Mouse (Mus musculus): ENCODE measurements around the gene Ift74. TPM values are rescaled to one million over a fixed set of nuclear protein-coding genes. Genes with fewer than 3 reads are reported as not detected.

The Ift74 gene
- polyA plus RNA-seq (2014; fragmentation: Illumina TruSeq; extraction: RNeasy Lipid Tissue Mini Kit (QIAGEN cat#74804); ENCODE audit: low read depth, low replicate concordance), result 647 TPM

GRCm38 (mm10) chr4:94613972-94614626 lies at the start of gene Ift74:
Gene Ift74, plus strand, starts transcription at chr4:94614491.

DNA sequence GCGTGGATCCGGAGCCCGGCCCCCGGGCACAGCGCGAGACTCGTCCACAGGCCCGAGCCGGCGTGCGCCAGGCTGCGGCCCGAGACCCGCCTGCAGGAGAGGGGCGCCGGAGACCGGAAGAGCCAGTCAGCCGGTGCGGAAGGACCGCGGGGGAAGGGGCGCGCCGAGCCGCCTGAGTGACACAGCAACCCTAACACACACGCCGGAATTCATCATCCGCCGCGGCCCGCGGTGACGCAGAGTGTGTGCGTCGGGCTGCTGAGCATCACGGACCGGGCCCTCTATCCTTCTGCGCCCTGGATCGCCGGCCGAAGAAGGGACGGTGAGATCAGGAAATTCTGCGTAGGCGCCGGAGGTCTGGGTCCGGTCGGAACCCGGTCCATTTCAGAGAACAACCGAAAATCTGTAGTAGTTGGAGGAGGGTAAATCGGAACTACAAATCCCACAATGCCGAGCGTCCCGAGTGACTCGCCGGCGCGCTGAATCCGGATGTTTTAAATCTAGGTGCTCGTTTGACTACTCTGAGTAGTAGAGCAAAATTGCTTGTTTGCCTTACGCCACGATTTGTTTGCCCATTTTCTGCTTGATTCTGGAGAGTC lies 11.2 kb upstream of the Ift74 start, which contains the start of gene Plaa:
TSS of gene Plaa (minus strand) at position 214 of the 599 bp plus-strand sequence.

GRCm38 (mm10) chr4:94649920-94650319 lies 35.6 kb downstream of the Ift74 start, which contains the start of gene Lrrc19:
Gene Lrrc19, minus strand, starts transcription at chr4:94650144.

DNA sequence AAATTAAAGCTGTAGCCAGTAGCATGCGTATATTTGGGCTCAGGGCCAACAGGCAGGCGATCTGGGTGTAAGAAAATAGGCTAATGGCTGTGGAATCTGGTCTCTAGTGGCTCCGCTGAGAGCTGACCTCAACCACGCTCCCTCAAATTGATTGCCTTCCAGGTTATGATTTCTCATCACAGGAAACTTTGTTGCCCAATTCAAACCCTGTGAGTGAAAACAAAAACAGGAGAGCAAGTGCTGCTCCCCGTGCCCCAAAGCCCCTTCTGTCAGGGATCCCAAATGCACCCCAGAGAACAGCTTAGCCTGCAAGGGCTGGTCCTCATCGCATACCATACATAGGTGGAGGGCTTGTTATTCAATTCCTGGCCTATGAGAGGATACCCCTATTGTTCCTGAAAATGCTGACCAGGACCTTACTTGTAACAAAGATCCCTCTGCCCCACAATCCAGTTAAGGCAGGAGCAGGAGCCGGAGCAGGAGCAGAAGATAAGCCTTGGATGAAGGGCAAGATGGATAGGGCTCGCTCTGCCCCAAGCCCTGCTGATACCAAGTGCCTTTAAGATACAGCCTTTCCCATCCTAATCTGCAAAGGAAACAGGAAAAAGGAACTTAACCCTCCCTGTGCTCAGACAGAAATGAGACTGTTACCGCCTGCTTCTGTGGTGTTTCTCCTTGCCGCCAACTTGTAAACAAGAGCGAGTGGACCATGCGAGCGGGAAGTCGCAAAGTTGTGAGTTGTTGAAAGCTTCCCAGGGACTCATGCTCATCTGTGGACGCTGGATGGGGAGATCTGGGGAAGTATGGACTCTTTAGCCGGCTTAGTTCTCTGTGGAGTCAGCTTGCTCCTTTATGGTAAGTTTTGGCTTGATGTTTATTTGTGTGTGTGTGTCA lies 124.8 kb downstream of the Ift74 start, which contains the start of gene Tek:
TSS of gene Tek (plus strand) at position 452 of the 894 bp plus-strand sequence.

Other genes starting within 250 kb of the Ift74 start
- gene Gm10306, start 57.9 kb upstream of the Ift74 start, polyA plus RNA-seq (2014; fragmentation: Illumina TruSeq; extraction: RNeasy Lipid Tissue Mini Kit (QIAGEN cat#74804); ENCODE audit: low read depth, low replicate concordance), result not detected
- gene Caap1, start 57.7 kb upstream of the Ift74 start, polyA plus RNA-seq (2014; fragmentation: Illumina TruSeq; extraction: RNeasy Lipid Tissue Mini Kit (QIAGEN cat#74804); ENCODE audit: low read depth, low replicate concordance), result 14.6 TPM
- 81.0 TPM for gene Plaa, start 11.2 kb upstream of the Ift74 start, polyA plus RNA-seq (2014; fragmentation: Illumina TruSeq; extraction: RNeasy Lipid Tissue Mini Kit (QIAGEN cat#74804); ENCODE audit: low read depth, low replicate concordance)
- gene Lrrc19, start 35.7 kb downstream of the Ift74 start, polyA plus RNA-seq (2014; fragmentation: Illumina TruSeq; extraction: RNeasy Lipid Tissue Mini Kit (QIAGEN cat#74804); ENCODE audit: low read depth, low replicate concordance), result 0.11 TPM
- 1.4 TPM for gene Tek, start 124.8 kb downstream of the Ift74 start, polyA plus RNA-seq (2014; fragmentation: Illumina TruSeq; extraction: RNeasy Lipid Tissue Mini Kit (QIAGEN cat#74804); ENCODE audit: low read depth, low replicate concordance)

Measured in testis, adult 10 weeks (tissue).